Mouse (Mus musculus) CH12.LX (cell line): ENCODE data around the gene Csrnp1.

ENCODE experiments used
- BHLHE40 ChIP-seq: IDR thresholded peaks from 2 replicates; pipeline ENCODE4 v1.6.1; 2011; ENCODE audit warnings: mild to moderate bottlenecking, low read depth, low read length, improper control_type of control experiment
- CHD2 ChIP-seq: IDR thresholded peaks from 2 replicates; pipeline ENCODE4 v1.6.1; 2011; ENCODE audit warnings: low read length, improper control_type of control experiment
- CTCF ChIP-seq, 2 experiments: IDR thresholded peaks in 1 of 2; conservative IDR thresholded peaks in 1 of 2; 2 replicates each; pipeline ENCODE4 v1.5.1; 2011 to 2012; ENCODE audit warnings: low read depth in 2 of 2, low read length in 2 of 2, improper control_type of control experiment in 1 of 2, inconsistent platforms in 1 of 2, mild to moderate bottlenecking in 1 of 2, moderate library complexity in 1 of 2
- POLR2A ChIP-seq: IDR thresholded peaks from 2 replicates; pipeline ENCODE4 v1.6.1; 2011; ENCODE audit warnings: low read depth, mild to moderate bottlenecking, improper control_type of control experiment, low read length

DNA sequence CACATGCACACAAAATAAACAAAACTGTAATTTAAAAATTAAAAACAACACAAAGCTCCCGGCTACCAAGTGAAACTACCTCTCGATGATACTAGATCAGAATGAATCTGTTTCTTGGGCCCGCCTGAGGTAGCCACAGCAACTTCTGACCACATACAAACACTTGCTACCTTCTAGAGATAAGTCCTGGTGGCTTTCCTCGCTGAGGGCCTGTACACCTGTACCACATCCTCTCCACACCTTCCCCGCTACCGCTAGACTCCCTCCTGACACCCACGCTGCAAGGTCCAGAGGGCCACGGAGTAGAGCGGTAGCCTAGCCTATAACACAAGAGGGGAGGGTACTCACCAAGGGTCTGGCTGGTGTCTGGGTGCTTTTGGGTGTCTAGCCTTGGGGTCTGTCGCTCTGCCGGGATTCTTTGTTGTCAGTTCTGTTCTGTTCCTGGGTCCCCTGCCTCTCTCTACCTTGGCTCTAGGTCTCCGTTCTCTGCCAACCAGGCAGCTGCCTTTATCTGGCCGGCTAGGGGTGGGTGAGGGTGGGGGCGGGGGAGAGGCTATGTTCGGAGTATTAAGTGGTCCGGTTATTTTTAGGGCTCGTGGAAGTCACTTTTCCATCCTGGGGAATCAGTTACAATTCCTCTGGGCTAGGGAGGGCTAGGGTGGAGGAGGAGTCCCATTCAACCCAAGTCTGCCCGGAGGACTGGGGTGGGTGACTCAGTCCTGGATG, 38.8 kb upstream of the Csrnp1 start, which contains the start of gene Xirp1:
- TF ChIP-seq POLR2A (no peak), CHD2 (no peak), BHLHE40 (no peak), CTCF (conservative IDR thresholded peaks at IDR 0.05 in 1 of 2, IDR thresholded peaks at IDR 0.05 in 1 of 2; ENCODE audit: low read depth in 2 of 2, low read length in 2 of 2) (no peak)
